Mouse (Mus musculus): ENCODE data around the gene Marc1. TPM values are rescaled to one million over a fixed set of nuclear protein-coding genes. Genes with fewer than 3 reads are reported as not detected.

The Marc1 gene
- polyA plus RNA-seq, 1 experiment = not detected

DNA sequence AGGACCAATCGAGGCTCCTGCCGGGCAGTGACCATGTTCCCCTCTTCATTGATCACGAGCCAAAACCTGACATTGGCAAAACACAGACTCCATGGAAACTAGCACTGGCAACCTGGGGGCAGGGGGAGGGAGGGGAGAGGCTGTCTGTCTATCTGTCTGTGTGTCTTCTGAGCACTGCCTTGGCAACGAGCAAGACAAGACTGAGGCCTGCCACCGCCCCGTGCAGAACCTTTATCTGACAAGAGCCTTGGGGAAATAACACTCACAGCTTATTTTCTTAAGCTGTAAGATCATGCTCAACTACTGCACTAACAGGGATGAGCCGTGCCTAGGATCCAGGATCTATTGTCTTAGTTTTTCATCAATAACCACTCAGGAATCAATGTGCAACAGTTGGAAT lies 4.0 kb downstream of the Marc1 start:
- H3K27me3 ChIP-seq (ENCODE audit: control insufficient read depth) = peaks cover 10% of the 10 kb centered on the region
- no peak for TF ChIP-seq GATA1 (IDR thresholded peaks at IDR 0.05; ENCODE audit: low read length)
- no peak for TF ChIP-seq TAL1 (IDR thresholded peaks at IDR 0.05; ENCODE audit: low read length)
- H3K4me1 ChIP-seq (ENCODE audit: control insufficient read depth) = no peaks in the 10 kb centered on the region
- H3K4me3 ChIP-seq (replicated peaks) = no peak overlapping the region
- H3K36me3 ChIP-seq (ENCODE audit: control insufficient read depth) = peaks cover under 1% of the 10 kb centered on the region; the same call in 1 of the 2 replicates
- no peaks in the 10 kb centered on the region; the same call in 1 of the 2 replicates for H3K9me3 ChIP-seq (ENCODE audit: control insufficient read depth, low read length)

DNA sequence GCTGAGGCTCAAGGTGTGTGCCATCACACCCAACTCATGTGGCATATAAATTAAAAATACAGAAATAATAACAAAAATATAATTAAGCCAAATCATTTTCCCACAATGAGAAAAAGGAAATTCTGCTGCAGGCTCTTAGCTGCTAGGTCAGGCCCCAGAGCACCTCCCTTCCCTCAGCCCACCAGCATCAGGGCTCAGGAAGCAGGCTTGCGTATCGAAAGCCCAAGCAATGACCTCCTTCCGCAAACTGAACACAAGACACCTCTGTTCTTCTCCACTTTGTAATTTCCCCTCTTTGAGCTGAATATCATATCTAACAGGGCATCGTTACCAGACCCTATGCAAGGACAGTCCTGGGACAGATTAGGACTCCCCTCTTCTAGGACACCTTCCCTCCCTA lies 5.4 kb downstream of the Marc1 start:
- TF ChIP-seq GATA1 (IDR thresholded peaks at IDR 0.05; ENCODE audit: low read length) = no peak
- TF ChIP-seq TAL1 (IDR thresholded peaks at IDR 0.05; ENCODE audit: low read length) = no peak
- peaks cover 7% of the 10 kb centered on the region for H3K9me3 ChIP-seq (ENCODE audit: control insufficient read depth, low read length)
- no peaks in the 10 kb centered on the region for H3K4me1 ChIP-seq (ENCODE audit: control insufficient read depth)
- H3K4me3 ChIP-seq (replicated peaks) = no peak overlapping the region
- H3K36me3 ChIP-seq (ENCODE audit: control insufficient read depth) = peaks cover 3% of the 10 kb centered on the region; the same call in 1 of the 2 replicates
- H3K27me3 ChIP-seq (ENCODE audit: control insufficient read depth) = peaks cover 7% of the 10 kb centered on the region

DNA sequence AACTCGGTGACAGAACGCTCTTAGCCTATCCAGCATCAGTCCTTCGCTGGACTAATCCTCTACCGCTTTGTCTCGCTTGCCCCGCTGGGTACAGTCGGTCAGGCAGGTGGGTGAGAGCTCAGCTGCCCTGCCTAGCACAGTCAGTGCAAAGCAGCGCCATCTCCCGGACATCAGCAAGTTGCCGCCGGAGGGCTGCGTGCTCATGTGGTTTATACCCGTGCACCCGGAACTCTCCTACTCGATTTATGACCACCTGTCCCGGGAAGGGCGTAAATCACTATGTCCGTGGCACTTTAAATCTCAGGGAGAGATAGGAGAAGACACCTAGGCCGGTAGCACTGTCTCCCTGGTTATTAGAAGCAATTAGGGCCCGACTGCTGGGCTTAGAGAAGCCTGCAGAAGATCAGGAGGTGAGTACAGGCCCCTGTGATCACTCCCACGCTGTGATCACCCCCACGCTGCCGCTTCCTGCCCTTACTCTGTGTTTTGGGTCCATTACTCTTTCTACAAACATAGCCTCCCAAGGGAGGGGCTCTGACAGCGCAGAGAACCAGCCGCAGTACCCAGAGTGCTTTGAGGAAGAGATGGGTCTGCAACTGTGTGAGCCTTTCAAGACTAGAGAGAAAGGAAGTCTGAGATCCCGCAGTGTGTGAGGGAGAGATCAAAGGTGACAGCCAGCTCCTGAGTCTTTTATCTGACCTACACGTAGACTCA lies 17.8 kb downstream of the Marc1 start:
- H3K9me3 ChIP-seq (ENCODE audit: control insufficient read depth, low read length) = peaks cover 2% of the 10 kb centered on the region; the same call in 1 of the 2 replicates
- H3K36me3 ChIP-seq (ENCODE audit: control insufficient read depth) = no peaks in the 10 kb centered on the region; the same call in 1 of the 2 replicates
- no peaks in the 10 kb centered on the region for H3K4me1 ChIP-seq (ENCODE audit: control insufficient read depth)
- TF ChIP-seq GATA1 (IDR thresholded peaks at IDR 0.05; ENCODE audit: low read length) (no peak), TAL1 (IDR thresholded peaks at IDR 0.05; ENCODE audit: low read length) (no peak)
- no peak overlapping the region for H3K4me3 ChIP-seq (replicated peaks)
- H3K27me3 ChIP-seq (ENCODE audit: control insufficient read depth) = peaks cover 3% of the 10 kb centered on the region; the same call in 1 of the 2 replicates

DNA sequence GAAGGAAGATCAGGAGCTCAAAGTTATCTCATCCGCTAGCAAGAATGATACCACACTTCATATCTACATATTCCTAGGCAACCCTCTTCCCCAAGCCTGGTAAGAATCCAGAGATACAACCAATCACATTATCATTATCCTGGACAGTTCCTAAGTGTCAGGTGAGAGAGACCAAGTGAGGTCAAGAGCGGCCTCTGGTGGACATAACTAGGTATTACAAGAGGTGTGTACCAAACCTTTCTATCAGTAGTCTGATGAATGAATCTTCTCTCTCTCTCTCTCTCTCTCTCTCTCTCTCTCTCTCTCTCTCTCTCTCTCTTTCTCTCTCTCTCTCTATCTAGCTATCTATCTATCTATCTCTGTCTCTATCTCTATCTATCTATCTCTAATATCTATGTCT lies 20.0 kb downstream of the Marc1 start:
- no peaks in the 10 kb centered on the region for H3K9me3 ChIP-seq (ENCODE audit: control insufficient read depth, low read length)
- no peak for TF ChIP-seq GATA1 (IDR thresholded peaks at IDR 0.05; ENCODE audit: low read length)
- TF ChIP-seq TAL1 (IDR thresholded peaks at IDR 0.05; ENCODE audit: low read length) = no peak
- H3K4me1 ChIP-seq (ENCODE audit: control insufficient read depth) = peaks cover 2% of the 10 kb centered on the region
- H3K36me3 ChIP-seq (ENCODE audit: control insufficient read depth) = no peaks in the 10 kb centered on the region; the same call in 1 of the 2 replicates
- peaks cover 3% of the 10 kb centered on the region; the same call in 1 of the 2 replicates for H3K27me3 ChIP-seq (ENCODE audit: control insufficient read depth)
- H3K4me3 ChIP-seq (replicated peaks) = no peak overlapping the region

DNA sequence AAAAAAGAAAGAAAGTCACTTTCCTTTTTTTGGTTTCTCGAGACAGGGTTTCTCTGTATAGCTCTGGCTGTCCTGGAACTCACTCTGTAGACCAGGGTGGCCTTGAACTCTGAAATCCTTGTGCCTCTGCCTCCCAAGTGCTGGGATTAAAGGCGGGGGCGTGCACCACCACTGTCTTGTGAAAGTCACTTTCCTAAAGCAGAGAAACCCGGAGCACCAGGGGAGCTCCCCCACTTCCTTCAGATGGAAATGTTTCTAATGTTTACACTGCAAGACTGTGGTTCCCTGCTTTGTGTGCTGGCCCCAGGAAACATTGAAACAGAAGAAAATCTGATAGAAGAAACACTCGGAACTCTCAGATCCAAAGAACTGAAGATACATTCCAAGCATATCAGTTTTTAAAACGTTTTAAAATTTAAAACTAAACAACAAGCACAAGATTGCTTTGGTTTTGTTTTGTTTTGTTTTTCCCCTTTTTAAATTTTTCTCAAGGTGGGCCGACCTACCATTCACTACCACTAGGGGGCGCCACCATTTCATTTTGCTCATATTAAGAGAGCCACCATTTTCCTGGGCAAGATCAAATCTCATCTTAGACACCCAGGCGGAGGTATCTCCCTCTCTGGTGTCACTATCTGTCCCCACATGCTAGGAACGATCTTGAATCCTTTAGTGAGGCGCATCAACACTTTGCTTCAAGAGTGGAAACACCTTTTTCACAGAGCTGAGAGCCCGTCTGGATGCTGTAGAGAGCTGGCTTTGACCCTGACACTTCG lies 24.5 kb downstream of the Marc1 start:
- Histone ChIP-seq H3K4me3 (replicated peaks) (no peak overlapping the region), H3K27me3 (ENCODE audit: control insufficient read depth) (no peaks in the 10 kb centered on the region), H3K9me3 (ENCODE audit: control insufficient read depth, low read length) (no peaks in the 10 kb centered on the region), H3K36me3 (ENCODE audit: control insufficient read depth) (no peaks in the 10 kb centered on the region; the same call in 1 of the 2 replicates), H3K4me1 (ENCODE audit: control insufficient read depth) (peaks cover 14% of the 10 kb centered on the region)
- TF ChIP-seq TAL1 (IDR thresholded peaks at IDR 0.05; ENCODE audit: low read length) (no peak), GATA1 (IDR thresholded peaks at IDR 0.05; ENCODE audit: low read length) (no peak)

DNA sequence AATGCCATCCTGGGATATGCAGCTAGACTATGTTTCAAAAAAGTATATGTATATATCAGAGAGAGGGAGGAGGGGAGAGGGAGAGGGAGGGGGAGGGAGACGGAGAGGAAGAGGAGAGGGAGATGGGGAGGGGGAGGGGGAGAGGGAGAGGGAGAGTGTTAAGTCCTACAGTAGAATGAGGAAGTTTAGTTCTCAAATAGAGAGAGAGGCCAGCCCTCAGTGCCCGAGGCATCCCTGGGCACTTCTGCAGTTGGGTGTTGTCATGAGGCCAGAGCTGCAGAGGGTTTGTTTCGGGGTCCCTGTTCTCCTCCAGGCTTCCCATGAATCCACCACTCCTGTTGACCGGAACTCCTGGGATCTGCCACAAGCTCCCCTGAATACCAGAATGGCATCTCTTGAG lies 27.5 kb downstream of the Marc1 start:
- no peak for TF ChIP-seq GATA1 (IDR thresholded peaks at IDR 0.05; ENCODE audit: low read length)
- no peak for TF ChIP-seq TAL1 (IDR thresholded peaks at IDR 0.05; ENCODE audit: low read length)
- Histone ChIP-seq H3K36me3 (ENCODE audit: control insufficient read depth) (no peaks in the 10 kb centered on the region; the same call in 1 of the 2 replicates), H3K4me3 (replicated peaks) (no peak overlapping the region), H3K27me3 (ENCODE audit: control insufficient read depth) (no peaks in the 10 kb centered on the region), H3K4me1 (ENCODE audit: control insufficient read depth) (peaks cover 24% of the 10 kb centered on the region), H3K9me3 (ENCODE audit: control insufficient read depth, low read length) (no peaks in the 10 kb centered on the region)

DNA sequence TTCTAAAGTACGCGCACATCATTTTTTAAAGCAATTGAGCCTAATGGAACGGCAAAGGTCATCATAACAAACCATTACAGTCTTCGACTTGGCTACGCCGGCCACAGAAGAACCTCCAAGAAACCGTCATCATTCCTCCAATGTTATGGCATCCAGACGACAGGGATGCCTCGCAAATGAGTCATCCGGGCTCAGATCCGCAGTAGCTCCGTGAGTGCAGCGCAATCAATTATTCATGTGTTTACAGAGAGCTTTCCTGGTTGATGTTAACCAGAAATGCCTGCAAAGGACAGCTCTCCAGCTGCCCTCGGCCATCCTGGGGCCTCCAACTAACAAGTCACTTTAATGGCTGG lies 29.0 kb downstream of the Marc1 start:
- Histone ChIP-seq H3K4me3 (replicated peaks) (no peak overlapping the region), H3K27me3 (ENCODE audit: control insufficient read depth) (peaks cover 1% of the 10 kb centered on the region; the same call in 1 of the 2 replicates), H3K9me3 (ENCODE audit: control insufficient read depth, low read length) (no peaks in the 10 kb centered on the region), H3K36me3 (ENCODE audit: control insufficient read depth) (no peaks in the 10 kb centered on the region), H3K4me1 (ENCODE audit: control insufficient read depth) (peaks cover 24% of the 10 kb centered on the region)
- TF ChIP-seq TAL1 (IDR thresholded peaks at IDR 0.05; ENCODE audit: low read length) (no peak), GATA1 (IDR thresholded peaks at IDR 0.05; ENCODE audit: low read length) (no peak)

DNA sequence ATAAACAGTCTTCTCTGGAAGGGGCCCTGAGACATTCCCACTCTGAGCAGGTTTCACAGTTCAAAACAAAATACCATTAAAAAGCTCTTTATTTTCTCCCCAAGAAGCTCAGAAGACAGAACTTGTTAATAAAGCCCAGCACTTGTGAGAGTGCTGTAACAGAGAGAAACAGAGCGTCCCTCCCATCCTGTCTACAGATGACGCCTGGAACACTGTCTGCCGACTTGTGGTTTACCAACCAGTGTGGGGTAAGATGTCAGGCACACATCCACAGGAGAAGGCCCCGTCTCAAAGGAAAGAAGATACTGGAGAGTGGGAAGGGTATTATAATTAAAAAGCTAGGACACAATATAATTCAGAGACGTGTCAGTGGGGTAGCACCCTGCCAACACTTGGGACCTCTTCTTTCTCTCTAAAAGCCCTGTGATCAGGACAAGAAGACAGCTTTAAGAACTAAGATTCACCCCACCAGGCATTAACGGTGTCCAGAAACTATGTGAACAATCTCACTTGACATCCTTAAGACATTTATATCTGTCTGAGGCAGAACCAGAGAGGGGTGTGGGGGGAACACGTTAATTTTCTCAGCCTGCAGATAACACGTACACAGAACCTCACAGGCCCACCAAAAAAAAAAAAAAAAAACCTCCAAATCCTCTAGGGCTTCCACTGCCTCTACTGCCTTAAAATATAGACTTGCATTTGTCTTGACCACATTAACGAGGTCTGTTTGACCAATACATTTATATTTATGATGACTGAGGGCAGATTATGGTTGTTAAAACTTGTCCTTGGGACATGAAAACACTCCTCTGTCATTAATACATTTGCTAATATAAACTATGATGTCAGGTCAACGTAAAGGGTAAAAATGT lies 29.6 kb downstream of the Marc1 start:
- Histone ChIP-seq H3K36me3 (ENCODE audit: control insufficient read depth) (no peaks in the 10 kb centered on the region), H3K4me3 (replicated peaks) (no peak overlapping the region), H3K9me3 (ENCODE audit: control insufficient read depth, low read length) (no peaks in the 10 kb centered on the region), H3K27me3 (ENCODE audit: control insufficient read depth) (peaks cover 2% of the 10 kb centered on the region; the same call in 1 of the 2 replicates), H3K4me1 (ENCODE audit: control insufficient read depth) (peaks cover 22% of the 10 kb centered on the region)
- TF ChIP-seq TAL1 (IDR thresholded peaks at IDR 0.05; ENCODE audit: low read length) (no peak), GATA1 (IDR thresholded peaks at IDR 0.05; ENCODE audit: low read length) (no peak)
